Mouse (Mus musculus) embryo, embryonic 10.5 days (tissue): ENCODE data around the gene Mpc2.

Experiments used
- DNase-seq: peaks from one replicate; pipeline ENCODE4 v3.0.0-alpha.2; 2015; ENCODE audit warnings: low spot score

Gene Mpc2

GRCm38 (mm10) chr1:165460360-165460800 is at the start of gene Mpc2, which contains the start of gene Dcaf6:
Gene Mpc2 (plus strand): TSS chr1:165460637.
Gene Dcaf6 (minus strand): TSS chr1:165460475.
- DNase-seq = peak; percentile 98

- DNase-seq = no peak
These were observed 39.0 kb upstream of the Mpc2 start for GRCm38 (mm10) chr1:165421357-165421915.

- no peak for DNase-seq
These were observed 34.2 kb upstream of the Mpc2 start for GRCm38 (mm10) chr1:165426254-165426653.

GRCm38 (mm10) chr1:165432883-165433282 is 27.6 kb upstream of the Mpc2 start:
- DNase-seq = no peak

- DNase-seq = no peak
These were observed 22.0 kb upstream of the Mpc2 start for GRCm38 (mm10) chr1:165438289-165439021.

- DNase-seq = no peak
These were observed 19.6 kb upstream of the Mpc2 start for GRCm38 (mm10) chr1:165440788-165441187.

- DNase-seq = no peak
These were observed 19.2 kb upstream of the Mpc2 start for GRCm38 (mm10) chr1:165441201-165441600.

GRCm38 (mm10) chr1:165441719-165442118 is 18.7 kb upstream of the Mpc2 start:
- DNase-seq = no peak

GRCm38 (mm10) chr1:165459041-165459502 is 1.4 kb upstream of the Mpc2 start:
- no peak for DNase-seq

GRCm38 (mm10) chr1:165459503-165460181 is 795 bp upstream of the Mpc2 start:
- DNase-seq = peak; percentile 61

- DNase-seq = peak; percentile 99
These were observed 452 bp downstream of the Mpc2 start for GRCm38 (mm10) chr1:165460801-165461377.

- DNase-seq = no peak
These were observed 1.2 kb downstream of the Mpc2 start for GRCm38 (mm10) chr1:165461681-165462080.

- DNase-seq = no peak
These were observed 2.4 kb downstream of the Mpc2 start for GRCm38 (mm10) chr1:165462861-165463260.

GRCm38 (mm10) chr1:165464574-165464973 is 4.1 kb downstream of the Mpc2 start:
- DNase-seq = no peak

GRCm38 (mm10) chr1:165468971-165469370 is 8.5 kb downstream of the Mpc2 start:
- no peak for DNase-seq

- no peak for DNase-seq
These were observed 9.3 kb downstream of the Mpc2 start for GRCm38 (mm10) chr1:165469717-165470116.

GRCm38 (mm10) chr1:165471490-165471889 is 11.1 kb downstream of the Mpc2 start:
- no peak for DNase-seq

GRCm38 (mm10) chr1:165484688-165485233 is 24.3 kb downstream of the Mpc2 start, which contains the start of gene Adcy10:
Gene Adcy10 (plus strand): TSS chr1:165485183.
- DNase-seq = no peak

GRCm38 (mm10) chr1:165486108-165486507 is 25.7 kb downstream of the Mpc2 start:
- DNase-seq = no peak

GRCm38 (mm10) chr1:165489197-165489596 is 28.8 kb downstream of the Mpc2 start:
- DNase-seq = no peak

GRCm38 (mm10) chr1:165498856-165499255 is 38.4 kb downstream of the Mpc2 start:
- no peak for DNase-seq
